Mouse (Mus musculus) thymus, postnatal 25 days (tissue): Measurements from ENCODE around the gene Trub2.
A peak's percentile ranks its signal among the peaks of the same experiment; 100 is the strongest.
"Not testable (repeated sequence)": the region's sequence is repeated elsewhere in the genome, so short reads cannot be mapped to it uniquely, and the experiment has no call there.

Experiments
- DNase-seq: peaks from one replicate; pipeline ENCODE4 v3.0.0; 2022

Gene Trub2

DNA sequence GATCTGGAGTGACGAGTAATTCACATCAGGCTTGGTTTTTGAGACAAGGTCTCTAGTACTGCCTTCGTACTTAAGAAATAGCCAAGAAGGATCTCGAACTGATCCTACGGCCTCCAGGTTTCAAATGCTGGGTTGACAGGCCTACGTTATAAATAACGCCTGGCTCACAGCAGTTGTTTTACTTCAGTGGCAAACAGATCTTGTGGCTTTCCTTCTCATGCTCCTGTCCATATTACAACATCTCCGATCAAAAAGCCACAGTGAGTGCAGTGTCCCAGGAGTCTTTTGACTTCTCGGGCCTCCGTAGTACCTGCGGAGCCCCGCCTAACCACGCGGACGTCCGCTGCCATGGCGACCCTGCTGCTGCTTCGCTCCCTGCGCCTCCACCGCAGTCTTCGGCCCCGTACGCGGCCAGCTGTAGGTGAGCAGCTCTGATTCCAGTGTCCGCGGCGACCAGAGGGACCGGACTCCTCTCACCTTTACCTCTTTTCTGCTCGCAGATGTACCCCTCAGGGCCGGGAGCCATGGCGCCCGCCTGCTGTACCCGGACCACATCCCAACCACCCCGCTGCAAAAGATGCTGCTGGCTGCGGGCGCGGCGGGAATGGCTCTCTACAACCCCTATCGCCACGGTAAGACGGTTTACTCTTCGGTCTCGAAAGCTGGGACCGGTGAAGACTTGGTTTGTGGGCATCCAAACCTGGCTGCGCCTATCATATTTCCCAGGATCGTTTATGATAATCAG, at the start of gene Trub2:
TSS of gene Trub2 (minus strand) at position 566 of the 745 bp plus-strand sequence.
- peak; percentile 86 for DNase-seq

DNA sequence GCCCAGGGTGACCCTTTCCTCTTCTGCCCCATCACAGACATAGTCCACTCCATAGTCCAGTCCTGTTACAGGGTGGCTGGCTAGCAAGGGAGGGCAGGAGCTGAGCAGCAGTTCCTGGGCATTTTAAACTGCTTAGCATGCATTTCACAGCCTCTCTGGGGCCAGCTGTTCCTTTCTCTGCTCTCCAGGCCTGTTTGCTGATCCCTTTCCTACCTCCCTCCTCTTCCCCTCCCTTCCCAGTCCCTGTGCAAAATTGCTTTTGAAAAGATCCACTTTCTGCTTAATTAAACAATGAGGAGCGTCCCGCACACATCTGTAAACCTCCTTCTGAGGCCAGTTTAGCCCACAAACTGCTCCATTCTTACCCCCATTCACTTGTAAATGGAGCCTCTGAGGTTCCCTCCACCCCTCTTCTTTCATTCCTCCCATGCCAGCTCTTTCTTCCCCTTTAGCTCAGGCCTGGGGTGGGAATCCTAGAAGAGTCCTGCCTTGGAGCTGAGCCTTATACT, 47.1 kb upstream of the Trub2 start:
- no peak for DNase-seq

GRCm38 (mm10) chr2:29833796-29834195, 45.5 kb upstream of the Trub2 start:
- DNase-seq: no peak

GRCm38 (mm10) chr2:29831106-29831505, 42.8 kb upstream of the Trub2 start:
- DNase-seq: no peak

GRCm38 (mm10) chr2:29827709-29828024, 39.4 kb upstream of the Trub2 start:
- DNase-seq: no peak

DNA sequence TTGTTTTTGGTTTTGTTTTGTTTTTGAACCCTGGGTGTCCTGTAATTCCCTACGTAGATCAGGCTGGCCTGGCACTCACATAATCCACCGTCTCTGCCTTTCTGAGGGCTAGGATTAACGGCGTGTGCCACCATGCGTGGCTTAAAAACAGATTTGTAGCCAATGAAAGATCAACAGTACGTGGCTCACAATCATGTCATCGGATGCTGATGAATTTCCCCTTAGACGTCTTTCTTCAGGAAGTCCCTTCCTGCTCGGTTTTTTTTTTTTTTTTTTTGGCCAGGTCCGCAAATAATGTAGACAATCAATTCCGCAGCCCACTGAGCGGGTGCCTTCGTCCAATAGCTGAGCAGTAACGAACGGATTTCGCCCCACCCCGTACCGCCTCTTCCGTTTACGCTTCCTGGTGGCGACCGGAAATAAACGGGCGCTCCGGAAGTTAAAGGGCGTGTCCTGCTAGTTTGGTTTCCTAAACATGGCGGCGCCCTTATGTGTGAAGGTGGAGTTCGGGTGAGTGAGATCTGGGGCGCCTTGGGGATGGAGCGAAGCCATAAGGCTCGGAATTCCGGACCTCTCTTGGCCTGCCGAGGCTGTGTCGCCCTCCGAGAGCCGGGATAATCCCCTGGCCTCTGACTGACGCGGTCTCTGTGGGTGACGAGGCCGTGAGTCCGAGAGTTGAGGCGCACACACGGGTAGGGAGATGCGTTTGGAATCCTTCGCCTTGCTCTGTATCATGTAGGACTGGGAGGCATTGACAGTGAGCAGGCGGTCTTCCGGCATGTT, 38.8 kb upstream of the Trub2 start:
- peak; percentile 93 for DNase-seq

DNA sequence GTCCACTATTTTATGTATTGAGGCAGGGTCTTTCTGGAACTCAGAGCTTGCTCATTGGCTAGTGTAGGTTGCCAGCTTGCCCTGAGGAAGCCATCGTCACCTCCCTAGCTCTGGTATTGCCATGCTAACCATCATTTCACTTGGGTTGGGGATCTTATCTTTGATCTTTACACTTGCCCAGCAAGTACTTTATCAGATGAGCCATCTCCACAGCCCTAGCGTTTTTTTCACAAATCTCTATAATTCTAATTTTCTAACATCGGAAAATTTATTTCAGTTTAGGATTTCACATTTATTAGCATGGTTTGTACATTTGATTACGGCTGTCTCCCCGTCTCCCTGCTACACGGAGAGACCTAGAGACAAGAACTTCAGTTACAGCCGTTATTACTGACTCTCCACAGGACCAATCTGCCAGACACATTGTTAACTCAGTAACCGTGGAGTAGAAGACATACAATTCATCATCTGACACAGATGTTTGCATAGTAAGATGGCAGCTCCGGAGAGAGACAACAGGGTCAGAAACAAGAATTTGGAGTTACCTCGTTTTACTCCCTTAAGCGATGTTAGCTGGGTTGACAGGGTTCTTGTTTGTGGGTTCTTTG, 38.1 kb upstream of the Trub2 start:
- DNase-seq: no peak

- peak; percentile 76 for DNase-seq
Observed at GRCm38 (mm10) chr2:29820025-29820817, 31.9 kb upstream of the Trub2 start, which contains the start of gene Urm1. Gene Urm1, plus strand, starts transcription at chr2:29820075.

DNA sequence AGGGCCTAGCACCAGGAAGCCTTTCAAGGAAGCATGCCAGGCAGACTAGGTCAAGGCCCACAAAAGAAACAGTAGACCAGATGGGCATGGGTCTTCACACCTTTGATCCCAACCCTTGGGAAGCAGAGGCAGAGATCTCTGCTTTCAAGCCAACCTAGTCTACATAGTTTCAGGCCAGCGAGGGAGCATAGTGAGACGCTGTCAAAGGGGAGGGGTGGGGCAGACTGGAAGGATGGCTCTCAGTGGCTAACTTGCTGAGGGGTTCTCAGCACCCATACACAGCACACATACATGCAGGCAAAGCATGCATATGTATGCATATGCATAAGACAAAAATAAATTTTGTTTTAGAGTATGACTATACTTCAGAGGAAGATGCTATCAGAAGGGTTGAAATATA, 31.1 kb upstream of the Trub2 start:
- DNase-seq: no peak

DNA sequence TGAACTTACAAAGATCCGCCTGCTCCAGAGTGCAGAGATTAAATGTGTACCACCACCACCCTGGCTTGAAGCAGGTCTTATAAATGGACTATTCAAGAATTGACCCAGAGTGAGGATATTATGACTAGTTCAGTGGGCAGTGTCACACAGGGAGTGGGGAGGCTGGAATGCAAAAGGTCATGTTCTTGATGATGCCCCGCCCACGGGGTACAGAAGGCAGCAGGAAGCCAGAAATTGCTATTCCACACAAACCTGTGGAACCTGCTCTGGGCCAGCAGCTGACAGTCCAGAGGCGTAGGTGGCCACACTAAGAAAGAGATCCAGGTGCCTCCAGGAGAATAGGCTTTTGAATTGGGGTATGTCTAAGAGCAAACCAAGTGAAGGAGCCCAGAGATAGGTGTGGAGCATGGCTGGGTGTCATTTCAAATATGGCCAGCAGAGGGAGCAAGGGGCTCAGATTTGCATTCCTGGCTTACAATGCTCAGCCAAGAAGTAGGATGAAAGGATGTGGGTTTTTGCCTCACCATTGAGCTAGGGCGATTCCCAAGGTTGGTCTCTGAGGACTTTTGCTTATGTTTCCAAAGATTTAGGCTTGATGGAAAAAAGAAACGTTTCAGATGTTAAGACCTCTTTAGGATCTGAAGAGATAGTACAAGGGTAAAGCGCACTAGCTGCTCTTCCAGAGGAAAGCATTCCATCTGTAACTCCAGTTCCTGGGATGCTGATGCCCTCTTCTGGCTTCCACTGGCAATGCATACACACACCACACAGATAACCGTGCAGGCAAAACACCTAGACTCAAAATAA, 29.3 kb upstream of the Trub2 start:
- peak; percentile 81 for DNase-seq

- DNase-seq: no peak
Observed at GRCm38 (mm10) chr2:29815678-29816371, 27.5 kb upstream of the Trub2 start.

- DNase-seq: peak; percentile 44
Observed at GRCm38 (mm10) chr2:29803400-29803831, 15.1 kb upstream of the Trub2 start.

DNA sequence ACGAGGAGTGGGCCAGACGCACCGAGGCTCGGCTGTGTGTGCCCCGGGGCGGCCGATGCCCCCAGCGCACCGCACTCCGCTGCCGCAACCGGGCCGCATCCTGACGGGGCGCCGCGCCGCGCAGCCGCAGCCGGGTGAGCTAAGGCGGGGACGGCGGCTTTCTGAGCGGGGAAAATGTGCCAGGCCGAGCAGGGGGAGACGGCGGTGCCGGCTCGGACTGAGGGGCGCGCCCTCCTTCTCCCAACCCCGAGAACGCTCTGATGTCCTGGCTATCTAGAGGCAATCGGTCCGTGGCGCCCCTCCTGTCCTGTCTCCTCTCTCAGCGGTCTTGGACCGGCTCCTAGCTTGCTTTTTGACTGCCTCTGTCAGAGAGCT, 14.5 kb upstream of the Trub2 start:
- no peak for DNase-seq

DNA sequence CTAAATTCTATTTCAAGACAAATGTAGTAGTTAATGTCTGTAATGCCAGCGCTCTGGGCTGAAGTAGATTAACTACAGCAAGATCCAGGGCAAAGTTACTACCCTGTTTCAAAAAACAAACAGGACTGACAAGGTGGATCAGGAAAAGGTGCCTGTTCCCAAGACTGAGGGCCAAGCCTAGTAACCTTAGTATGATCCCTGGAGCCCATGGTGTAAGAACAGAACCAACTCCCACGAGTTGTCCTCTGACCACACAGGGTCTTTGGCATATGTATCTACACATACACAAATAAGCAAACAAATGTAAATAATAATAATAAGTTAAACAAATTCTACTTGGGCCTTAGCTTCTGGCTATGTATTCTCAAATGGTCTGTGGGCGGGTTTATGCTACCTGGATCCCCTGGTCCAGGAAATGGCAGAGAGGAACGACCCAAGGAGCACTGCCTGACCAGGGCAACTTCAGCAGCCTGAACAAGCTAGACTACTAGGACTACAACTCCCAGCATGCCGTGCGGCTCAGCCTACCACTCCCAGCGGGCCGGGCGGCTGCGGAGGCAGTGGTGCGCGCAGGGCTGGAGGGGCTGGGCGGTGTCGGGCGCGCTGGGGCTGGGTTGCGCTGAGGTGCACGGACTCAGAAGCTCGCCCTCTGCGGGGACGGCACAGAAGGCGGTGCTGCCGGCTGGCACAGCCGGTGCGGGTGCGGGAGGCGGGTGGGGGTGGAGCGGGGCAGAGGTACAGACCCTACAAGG, 13.9 kb upstream of the Trub2 start, which contains the start of gene Slc27a4:
TSS of gene Slc27a4 (plus strand) at position 560 of the 752 bp plus-strand sequence.
- peak; percentile 96 for DNase-seq

DNA sequence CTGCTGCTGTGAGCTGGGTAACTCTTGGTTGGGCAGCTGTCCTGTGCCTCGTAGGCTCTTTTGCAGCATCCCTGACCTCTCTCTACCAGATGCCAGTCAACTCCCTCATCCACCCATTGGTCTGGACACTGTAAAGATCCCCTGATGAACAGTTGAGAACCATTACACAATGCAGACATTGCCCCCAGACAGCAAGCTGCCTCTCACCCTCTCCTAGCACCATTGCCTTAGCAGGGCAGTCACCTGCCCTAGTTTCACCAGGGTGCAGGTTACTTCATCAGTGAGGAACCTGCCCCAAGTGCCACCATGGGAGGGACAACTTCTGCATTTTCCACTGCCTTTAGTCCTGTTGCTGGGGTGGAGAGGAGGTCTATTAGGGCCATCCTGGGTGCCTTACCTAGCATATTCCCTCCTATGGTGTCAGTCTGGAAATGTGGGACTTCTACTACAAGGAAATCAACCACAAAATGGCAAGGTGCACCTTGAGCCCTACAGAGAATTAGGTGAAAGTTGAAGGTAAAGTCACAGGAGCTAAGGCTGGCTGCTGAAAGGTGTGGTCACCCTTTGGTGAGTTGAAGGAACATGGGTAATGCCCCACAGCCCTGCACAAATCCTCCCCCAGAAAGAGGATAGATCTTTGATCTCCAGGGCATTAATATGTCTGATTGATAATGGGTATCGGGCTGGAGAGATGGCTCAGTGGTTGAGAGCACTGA, 4.6 kb upstream of the Trub2 start:
- DNase-seq: no peak

GRCm38 (mm10) chr2:29787104-29787917, 991 bp downstream of the Trub2 start, which contains the start of gene Coq4:
Gene Coq4, plus strand, starts transcription at chr2:29787493.
- DNase-seq: peak; percentile 89

DNA sequence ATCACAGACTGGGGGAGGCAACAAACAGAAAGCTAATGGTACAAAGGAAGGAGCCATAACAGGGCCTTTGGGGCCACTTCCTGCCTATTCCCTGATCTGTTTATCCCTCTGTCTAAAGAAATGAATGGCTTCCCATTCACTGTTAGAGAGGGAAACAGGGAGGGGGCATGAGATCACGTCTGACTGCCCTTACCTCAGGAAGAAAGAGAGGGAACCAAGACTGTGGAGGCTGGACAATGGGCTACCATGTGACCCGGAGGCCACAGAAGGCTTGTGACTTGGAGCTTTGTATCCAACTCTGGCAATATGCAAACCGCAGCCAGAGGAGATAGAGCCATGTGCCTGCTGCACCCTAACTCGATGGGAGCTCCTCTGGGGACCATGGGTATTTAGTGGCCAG, 4.0 kb downstream of the Trub2 start:
- no peak for DNase-seq

- DNase-seq: not testable (repeated sequence)
Observed at GRCm38 (mm10) chr2:29781256-29781655, 7.0 kb downstream of the Trub2 start.

DNA sequence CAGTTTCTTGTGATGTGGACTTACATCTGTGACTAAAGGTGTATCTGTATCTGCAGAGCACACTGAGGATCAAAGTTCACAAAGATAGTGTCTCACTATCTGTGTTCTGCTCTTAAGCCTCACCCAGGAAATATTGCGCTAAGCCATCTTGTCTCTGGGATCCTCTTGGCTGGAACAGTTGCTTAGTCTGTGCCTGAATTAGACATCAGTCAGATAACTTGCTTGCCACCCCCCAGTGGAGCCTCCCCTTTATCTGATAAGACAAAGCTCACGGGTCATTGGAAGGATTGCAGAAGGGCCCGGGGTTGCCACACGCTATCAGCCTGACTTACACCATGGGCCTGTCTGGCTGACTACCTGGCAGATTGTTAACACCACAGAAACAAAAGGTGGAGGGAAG, 15.0 kb downstream of the Trub2 start:
- DNase-seq: no peak
